Mouse (Mus musculus): ENCODE measurements around the gene Cpa2. TPM values are rescaled to one million over a fixed set of nuclear protein-coding genes. Genes with fewer than 3 reads are reported as not detected.
A peak's percentile ranks its signal among the peaks of the same experiment; 100 is the strongest.

Cpa2 gene
- polyA plus RNA-seq, 1 experiment, result 0.14 TPM

DNA sequence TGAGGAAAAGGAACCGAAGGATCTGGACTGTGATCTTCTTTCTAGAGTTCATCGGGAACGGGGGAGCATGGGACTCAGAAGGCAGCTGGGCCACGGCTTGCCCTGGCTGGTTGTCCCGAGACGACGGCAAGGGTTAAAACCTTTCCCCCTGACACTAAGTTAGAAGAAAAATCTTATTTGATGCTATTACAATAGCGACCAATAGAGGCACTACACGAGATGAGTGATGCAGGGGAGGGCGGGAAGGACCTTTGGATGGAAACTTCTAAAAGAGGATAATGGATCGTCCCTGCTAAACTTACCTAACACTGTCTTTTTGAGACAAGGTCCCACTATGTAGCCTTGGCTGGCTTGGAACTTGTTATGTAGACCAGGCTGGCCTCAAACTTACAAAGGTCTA lies 21.0 kb upstream of the Cpa2 start:
- DNase-seq, result no peak
- 67% methylated on average over 11 of the region's 11 CpGs for WGBS
- Histone ChIP-seq H3K36me3 (ENCODE audit: control insufficient read depth, insufficient read depth, low read length) (no peaks in the 10 kb centered on the region), H3K4me1 (ENCODE audit: control insufficient read depth, insufficient read depth, low read length) (no peaks in the 10 kb centered on the region), H3K27me3 (replicated peaks; ENCODE audit: control insufficient read depth, insufficient read depth, low read length) (no peaks in the 10 kb centered on the region), H3K4me3 (ENCODE audit: insufficient read depth, low read depth, low read length) (no peak overlapping the region), H3K27ac (ENCODE audit: insufficient read depth, low read depth, low read length) (no peak overlapping the region)
- TF ChIP-seq CTCF (conservative IDR thresholded peaks at IDR 0.05; ENCODE audit: insufficient read depth, insufficient read length, low read depth, low read length) (no peak), POLR2A (IDR thresholded peaks at IDR 0.05; ENCODE audit: low read depth, low read length) (no peak)

DNA sequence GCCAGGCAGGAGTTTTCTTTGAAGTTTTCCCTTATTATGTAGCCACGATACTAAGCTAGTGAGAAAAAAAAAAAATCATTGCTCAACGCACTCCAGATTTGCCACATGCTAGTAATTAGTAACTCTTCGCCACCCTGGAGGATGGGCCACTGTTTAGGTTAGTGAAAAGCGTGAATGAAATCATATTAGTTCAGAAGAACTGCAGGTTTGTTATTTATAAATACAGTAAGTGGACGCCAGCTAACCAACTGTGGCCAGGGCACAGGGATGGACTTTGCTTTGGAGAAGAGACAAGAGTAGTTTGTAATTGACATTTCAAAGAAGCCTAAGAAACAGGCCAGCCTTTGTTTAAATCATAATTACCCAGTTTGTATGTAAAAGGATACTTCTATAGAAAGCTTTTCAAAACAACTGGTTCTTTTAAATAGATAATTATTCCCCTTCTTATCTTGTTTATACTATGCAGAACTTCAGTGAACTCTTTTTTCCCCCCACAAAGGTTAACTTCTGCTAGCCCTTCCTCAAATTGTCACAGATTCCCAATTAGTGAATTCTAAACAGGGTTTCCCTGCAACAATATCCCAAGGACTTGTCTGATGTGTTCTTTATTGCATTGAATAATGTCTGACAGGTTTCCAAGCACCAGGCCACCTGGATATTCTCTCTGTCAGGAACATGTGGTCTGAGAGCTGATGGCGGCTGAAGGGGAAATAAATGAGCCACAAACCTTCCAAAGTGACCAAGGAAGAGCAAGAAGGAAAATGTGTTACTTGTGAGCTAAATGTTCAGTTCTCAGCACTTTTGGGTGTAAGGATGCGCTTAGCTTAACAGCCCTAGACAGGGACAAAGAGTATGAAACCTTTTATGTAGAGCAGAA lies 15.7 kb upstream of the Cpa2 start:
- DNase-seq, result peak; percentile 79
- Histone ChIP-seq H3K4me1 (ENCODE audit: control insufficient read depth, insufficient read depth, low read length) (peaks cover 6% of the 10 kb centered on the region; the same call in 1 of the 2 replicates), H3K27ac (ENCODE audit: insufficient read depth, low read depth, low read length) (no peak overlapping the region), H3K4me3 (ENCODE audit: insufficient read depth, low read depth, low read length) (no peak overlapping the region), H3K27me3 (replicated peaks; ENCODE audit: control insufficient read depth, insufficient read depth, low read length) (no peaks in the 10 kb centered on the region), H3K36me3 (ENCODE audit: control insufficient read depth, insufficient read depth, low read length) (no peaks in the 10 kb centered on the region)
- TF ChIP-seq CTCF (conservative IDR thresholded peaks at IDR 0.05; ENCODE audit: insufficient read depth, insufficient read length, low read depth, low read length), result no peak
- TF ChIP-seq POLR2A (IDR thresholded peaks at IDR 0.05; ENCODE audit: low read depth, low read length), result no peak
- 61% methylated on average over 7 of the region's 7 CpGs for WGBS

DNA sequence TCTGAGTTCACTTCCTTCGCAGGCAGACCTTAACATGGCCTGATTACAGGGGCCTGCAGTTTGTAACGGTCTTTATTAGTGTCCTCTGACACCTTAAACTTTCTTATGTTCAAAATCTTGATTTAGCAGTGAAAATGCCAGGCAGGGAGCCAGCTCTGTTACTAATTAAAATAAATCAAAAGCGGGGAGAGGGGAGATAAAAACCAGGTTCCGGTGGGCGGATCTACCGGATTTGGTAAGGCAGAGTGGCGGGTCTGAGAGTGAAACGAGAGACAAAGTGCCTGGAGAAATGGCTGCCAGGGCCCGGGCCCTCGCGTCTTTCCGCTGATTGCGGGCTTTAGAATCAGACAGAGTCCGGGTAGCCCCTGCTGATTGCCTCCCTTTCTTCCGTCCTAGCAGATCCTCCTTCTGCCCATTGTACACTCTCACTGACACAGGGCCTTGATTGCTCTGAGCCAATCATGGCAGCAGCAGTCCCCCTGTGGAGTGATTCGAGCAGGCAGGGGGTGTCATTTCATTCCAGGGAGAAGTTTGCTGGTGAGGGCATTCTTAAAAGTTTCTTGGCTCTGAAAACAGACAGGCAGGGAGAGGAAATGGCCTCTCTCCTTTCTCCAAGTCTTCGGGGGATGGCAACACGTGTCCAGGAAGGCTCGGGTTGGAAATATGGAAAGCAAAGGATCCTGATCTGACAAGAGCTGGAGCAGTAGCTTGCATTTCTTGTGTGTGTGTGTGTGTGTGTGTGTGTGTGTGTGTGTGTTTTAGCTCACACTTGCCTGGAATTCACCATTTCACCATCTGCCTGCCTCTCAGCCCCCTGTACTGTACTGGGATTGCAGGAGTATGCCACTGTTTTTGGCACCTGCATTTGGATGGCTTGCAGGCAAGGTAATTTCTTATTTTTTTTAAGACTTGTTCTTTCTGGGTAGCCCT lies 14.5 kb upstream of the Cpa2 start:
- peak; percentile 71 for DNase-seq
- Histone ChIP-seq H3K4me3 (ENCODE audit: insufficient read depth, low read depth, low read length) (peak overlapping the region; percentile 41; the same call in 1 of the 2 replicates), H3K4me1 (ENCODE audit: control insufficient read depth, insufficient read depth, low read length) (peaks cover 6% of the 10 kb centered on the region; the same call in 1 of the 2 replicates)

DNA sequence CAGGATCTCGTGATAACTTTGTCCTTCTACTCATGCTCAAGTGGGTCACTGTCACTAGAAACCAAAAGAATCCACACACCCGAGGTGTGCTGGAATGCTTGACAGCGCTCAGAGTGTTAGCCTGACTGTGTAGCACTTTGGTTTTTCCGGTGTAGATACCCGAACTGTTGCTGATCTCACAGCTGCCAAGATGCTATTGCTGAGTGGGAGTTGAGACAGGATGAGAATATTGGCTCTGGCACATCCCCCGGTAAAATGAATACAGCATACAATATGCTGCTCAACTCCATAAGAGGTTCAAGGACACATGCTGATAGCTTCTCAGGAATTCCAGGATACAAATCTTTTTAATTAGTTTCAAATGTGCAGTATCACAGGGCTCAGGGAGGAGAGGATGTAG lies 12.6 kb upstream of the Cpa2 start:
- 59% methylated on average over 6 of the region's 6 CpGs for WGBS

More for the DNA sequence above, 14.5 kb upstream of the Cpa2 start:
- no peaks in the 10 kb centered on the region for H3K27me3 ChIP-seq (replicated peaks; ENCODE audit: control insufficient read depth, insufficient read depth, low read length)
- TF ChIP-seq CTCF (conservative IDR thresholded peaks at IDR 0.05; ENCODE audit: insufficient read depth, insufficient read length, low read depth, low read length), result no peak
- no peak for TF ChIP-seq POLR2A (IDR thresholded peaks at IDR 0.05; ENCODE audit: low read depth, low read length)
- WGBS, result 35% methylated on average over 19 of the region's 19 CpGs
- 0 out of 2 replicates have a peak overlapping the region, but pooled peaks have one; percentile 42 for H3K27ac ChIP-seq (ENCODE audit: insufficient read depth, low read depth, low read length)
- no peaks in the 10 kb centered on the region for H3K36me3 ChIP-seq (ENCODE audit: control insufficient read depth, insufficient read depth, low read length)

DNA sequence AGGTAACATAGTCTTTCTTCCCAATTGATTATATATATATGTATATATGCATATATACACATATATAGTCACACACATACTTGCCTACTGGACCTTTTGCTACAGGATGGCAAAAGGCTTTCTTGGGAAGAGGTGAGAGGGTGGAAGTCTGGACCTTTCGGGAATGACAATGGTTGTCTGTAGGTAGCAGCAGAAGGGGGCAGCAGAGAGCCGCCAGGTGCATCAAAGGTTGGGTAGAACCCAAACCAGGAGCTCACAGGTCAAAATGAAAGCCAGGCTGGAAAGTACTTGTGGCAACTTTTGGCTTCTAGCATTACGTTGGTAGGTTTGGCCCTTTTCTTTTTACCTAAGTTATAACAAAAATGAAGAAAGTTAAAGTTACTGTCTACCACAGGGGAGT lies 6.0 kb upstream of the Cpa2 start:
- 49% methylated on average over 3 of the region's 3 CpGs for WGBS
- Histone ChIP-seq H3K4me3 (ENCODE audit: insufficient read depth, low read depth, low read length) (no peak overlapping the region), H3K36me3 (ENCODE audit: control insufficient read depth, insufficient read depth, low read length) (no peaks in the 10 kb centered on the region), H3K27ac (ENCODE audit: insufficient read depth, low read depth, low read length) (no peak overlapping the region), H3K4me1 (ENCODE audit: control insufficient read depth, insufficient read depth, low read length) (no peaks in the 10 kb centered on the region), H3K27me3 (replicated peaks; ENCODE audit: control insufficient read depth, insufficient read depth, low read length) (no peaks in the 10 kb centered on the region)
- TF ChIP-seq POLR2A (IDR thresholded peaks at IDR 0.05; ENCODE audit: low read depth, low read length) (no peak), CTCF (conservative IDR thresholded peaks at IDR 0.05; ENCODE audit: insufficient read depth, insufficient read length, low read depth, low read length) (peak; percentile 85)
- peak; percentile 53 for DNase-seq

More for the DNA sequence above, 12.6 kb upstream of the Cpa2 start:
- no peak for TF ChIP-seq POLR2A (IDR thresholded peaks at IDR 0.05; ENCODE audit: low read depth, low read length)
- TF ChIP-seq CTCF (conservative IDR thresholded peaks at IDR 0.05; ENCODE audit: insufficient read depth, insufficient read length, low read depth, low read length), result no peak
- Histone ChIP-seq H3K36me3 (ENCODE audit: control insufficient read depth, insufficient read depth, low read length) (no peaks in the 10 kb centered on the region), H3K4me1 (ENCODE audit: control insufficient read depth, insufficient read depth, low read length) (peaks cover 6% of the 10 kb centered on the region; the same call in 1 of the 2 replicates), H3K27me3 (replicated peaks; ENCODE audit: control insufficient read depth, insufficient read depth, low read length) (no peaks in the 10 kb centered on the region), H3K27ac (ENCODE audit: insufficient read depth, low read depth, low read length) (no peak overlapping the region), H3K4me3 (ENCODE audit: insufficient read depth, low read depth, low read length) (no peak overlapping the region)
- DNase-seq, result no peak

DNA sequence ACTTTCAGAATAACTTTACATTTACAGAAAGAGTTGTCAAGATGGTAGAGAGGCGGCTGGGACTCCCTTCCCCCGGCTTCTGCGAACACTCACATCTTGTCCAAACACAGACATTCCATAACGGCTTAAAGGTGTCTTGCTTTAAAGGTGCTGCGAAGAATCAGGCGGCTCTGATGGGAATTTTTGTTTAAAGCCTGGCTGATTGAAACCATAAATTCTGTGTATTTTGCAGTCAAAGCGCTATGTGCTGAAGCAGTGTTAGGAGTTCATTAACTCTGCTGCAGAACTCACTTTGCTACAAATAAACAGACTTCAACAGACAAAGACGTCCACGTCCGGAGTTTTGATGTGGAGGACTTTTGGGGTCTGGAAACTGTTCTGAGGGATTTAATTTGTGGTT lies 3.1 kb upstream of the Cpa2 start:
- no peaks in the 10 kb centered on the region for H3K36me3 ChIP-seq (ENCODE audit: control insufficient read depth, insufficient read depth, low read length)
- no peak overlapping the region for H3K4me3 ChIP-seq (ENCODE audit: insufficient read depth, low read depth, low read length)
- no peak overlapping the region for H3K27ac ChIP-seq (ENCODE audit: insufficient read depth, low read depth, low read length)
- no peak for DNase-seq
- H3K27me3 ChIP-seq (replicated peaks; ENCODE audit: control insufficient read depth, insufficient read depth, low read length), result no peaks in the 10 kb centered on the region; the same call in 1 of the 2 replicates
- TF ChIP-seq POLR2A (IDR thresholded peaks at IDR 0.05; ENCODE audit: low read depth, low read length), result no peak
- no peak for TF ChIP-seq CTCF (conservative IDR thresholded peaks at IDR 0.05; ENCODE audit: insufficient read depth, insufficient read length, low read depth, low read length)
- WGBS, result 79% methylated on average over 10 of the region's 10 CpGs
- no peaks in the 10 kb centered on the region for H3K4me1 ChIP-seq (ENCODE audit: control insufficient read depth, insufficient read depth, low read length)
